Mouse (Mus musculus) ES-E14 (cell line): ENCODE data around the gene Slc25a42. TPM values are rescaled to one million over a fixed set of nuclear protein-coding genes. Genes with fewer than 3 reads are reported as not detected.

ENCODE experiments used
- DNase-seq: peaks from one replicate; pipeline ENCODE4 v3.0.0-alpha.2; 2013; ENCODE audit warnings: low read depth, low spot score
- H3K27ac ChIP-seq: 2 replicates; pipeline ENCODE4 v1.5.1; 2012; ENCODE audit warnings: low read depth, mild to moderate bottlenecking, low read length, moderate library complexity, mixed read lengths; ENCODE audit not compliant: poor library complexity, insufficient read depth, severe bottlenecking
- H3K36me3 ChIP-seq: 2 replicates; pipeline ENCODE4 v1.6.1; 2012; ENCODE audit warnings: mild to moderate bottlenecking, low read length, moderate library complexity, mixed read lengths; ENCODE audit not compliant: control insufficient read depth, poor library complexity, insufficient read depth, severe bottlenecking
- H3K4me1 ChIP-seq, 2 experiments: fragments of 150-350 bp in 1 of 2; sonication (generic) in 1 of 2; 2 replicates each; pipeline ENCODE4 v1.6.1; 2012; ENCODE audit warnings: low read length in 2 of 2, mild to moderate bottlenecking in 1 of 2, mixed read lengths in 1 of 2; ENCODE audit not compliant: control insufficient read depth in 2 of 2, insufficient read depth in 2 of 2, poor library complexity in 1 of 2
- H3K4me3 ChIP-seq, 2 experiments: fragments of 150-350 bp in 1 of 2; sonication (generic) in 1 of 2; 2 replicates each; pipeline ENCODE4 v1.5.1; 2012; ENCODE audit warnings: low read length in 2 of 2, low read depth in 1 of 2, mild to moderate bottlenecking in 1 of 2, mixed read lengths in 1 of 2; ENCODE audit not compliant: insufficient read depth in 1 of 2, poor library complexity in 1 of 2, severe bottlenecking in 1 of 2
- H3K9ac ChIP-seq: 2 replicates; pipeline ENCODE4 v1.6.1; 2012; ENCODE audit warnings: low read depth, mild to moderate bottlenecking, low read length, mixed read lengths; ENCODE audit not compliant: poor library complexity, insufficient read depth, severe bottlenecking
- H3K9me3 ChIP-seq: fragments of 150-350 bp; sonication (generic); 2 replicates; pipeline ENCODE4 v1.6.1; 2012; ENCODE audit warnings: low read depth, mild to moderate bottlenecking, low read length; ENCODE audit not compliant: control insufficient read depth, insufficient read depth
- CHD2 ChIP-seq: IDR thresholded peaks from 2 replicates; pipeline ENCODE4 v1.6.1; 2014; ENCODE audit warnings: mild to moderate bottlenecking, low read depth, low read length, inconsistent platforms
- HCFC1 ChIP-seq: IDR thresholded peaks from 2 replicates; pipeline ENCODE4 v1.6.1; 2012; ENCODE audit warnings: low read length, inconsistent platforms, borderline replicate concordance; ENCODE audit not compliant: insufficient read depth
- MAFK ChIP-seq: IDR thresholded peaks from 2 replicates; pipeline ENCODE4 v1.6.1; 2014; ENCODE audit warnings: mild to moderate bottlenecking, low read depth, low read length, inconsistent platforms; ENCODE audit not compliant: insufficient read depth
- ZC3H11A ChIP-seq: IDR thresholded peaks from 2 replicates; pipeline ENCODE4 v1.6.1; 2012; ENCODE audit warnings: low read depth, mild to moderate bottlenecking, inconsistent platforms, low read length, borderline replicate concordance
- ZNF384 ChIP-seq: IDR thresholded peaks from 2 replicates; pipeline ENCODE4 v1.6.1; 2012; ENCODE audit warnings: low read depth, low read length, inconsistent platforms
- in situ Hi-C, 2 experiments: fragments of 600-800 bp; cut with MboI; formaldehyde crosslinking; loops; one replicate each; pipeline ENCODE4 v1.15.1; 2025; ENCODE audit warnings: low sequenced_read_pairs in 2 of 2, inconsistent platforms in 1 of 2; ENCODE audit not compliant: unreplicated experiment in 2 of 2
- total RNA-seq: library from RNA; depleted of rRNA; stranded (reverse); fragments of 300-350 nt; gene quantifications from 2 replicates; pipeline ENCODE4 v1.2.3, GENCODE M21; 2012

The Slc25a42 gene
- total RNA-seq, 1 experiment, result 5.8 TPM

DNA sequence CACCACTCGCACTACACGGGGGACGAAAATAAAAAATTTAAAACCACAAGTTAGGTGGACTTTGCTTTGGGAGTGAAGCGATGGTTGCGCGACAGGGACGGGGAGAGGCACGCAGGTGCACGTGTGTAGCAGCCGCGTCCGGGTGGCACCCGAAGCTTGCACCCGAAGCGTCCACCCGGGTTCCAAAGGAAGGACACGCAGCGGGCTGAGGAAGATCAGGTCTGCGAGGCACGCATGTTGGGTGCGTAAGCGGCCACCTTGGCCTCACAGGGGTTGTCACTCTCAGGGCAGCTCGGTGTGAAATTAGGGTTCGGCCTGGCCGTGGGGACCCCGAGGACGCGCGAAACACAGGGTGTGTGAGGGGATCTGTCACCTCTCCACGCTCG, 386 bp downstream of the Slc25a42 start:
- Histone ChIP-seq H3K9me3 (no peaks in the 10 kb centered on the region), H3K36me3 (no peaks in the 10 kb centered on the region), H3K9ac (peak overlapping the region; percentile 74), H3K4me1 (peaks cover 9 to 12% of the 10 kb centered on the region in 2 experiments; a peak in 3 of 4 replicates), H3K4me3 (peak overlapping the region; percentile 78 to 82), H3K27ac (no peak overlapping the region)
- no peak for DNase-seq
- in situ Hi-C loops, result no loop called here
- TF ChIP-seq ZC3H11A, result no peak
- no peak for TF ChIP-seq HCFC1
- TF ChIP-seq MAFK, result no peak
- no peak for TF ChIP-seq ZNF384
- TF ChIP-seq CHD2, result no peak

DNA sequence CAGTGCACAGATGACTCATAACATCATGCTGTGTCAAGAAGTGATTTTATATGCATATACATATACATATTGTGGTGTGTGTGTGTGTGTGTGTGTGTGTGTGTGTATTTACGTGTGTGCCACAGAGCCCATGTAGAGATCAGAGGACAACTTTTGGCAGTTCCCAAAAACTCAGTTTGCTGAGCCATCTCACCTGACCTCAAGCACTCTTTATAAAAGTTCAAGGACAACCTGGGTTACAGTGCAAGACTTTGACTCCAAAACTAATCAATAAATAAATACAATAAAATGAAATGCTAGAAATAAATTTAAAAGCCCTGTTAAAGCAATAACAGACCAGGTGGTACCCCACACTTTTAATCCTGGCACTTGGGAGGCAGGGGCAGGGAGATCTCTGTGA, 830 bp downstream of the Slc25a42 start:
- Histone ChIP-seq H3K36me3 (no peaks in the 10 kb centered on the region), H3K4me1 (peaks cover 9 to 12% of the 10 kb centered on the region in 2 experiments; a peak in 3 of 4 replicates), H3K4me3 (peak overlapping the region; percentile 78 to 82), H3K9me3 (no peaks in the 10 kb centered on the region), H3K27ac (no peak overlapping the region), H3K9ac (peak overlapping the region; percentile 74; the same call in 1 of the 2 replicates)
- in situ Hi-C loops, result no loop called here
- TF ChIP-seq MAFK (no peak), ZNF384 (no peak), HCFC1 (no peak), CHD2 (no peak), ZC3H11A (no peak)
- DNase-seq, result no peak

GRCm38 (mm10) chr8:70210538-70210937, 1.6 kb downstream of the Slc25a42 start:
- Histone ChIP-seq H3K36me3 (no peaks in the 10 kb centered on the region), H3K9ac (peak overlapping the region; percentile 1; the same call in 1 of the 2 replicates), H3K27ac (no peak overlapping the region), H3K9me3 (no peaks in the 10 kb centered on the region), H3K4me1 (peaks cover 9 to 12% of the 10 kb centered on the region in 2 experiments; a peak in 3 of 4 replicates), H3K4me3 (no peak overlapping the region)
- in situ Hi-C loops, result no loop called here
- no peak for DNase-seq
- 0 out of 2 replicates have a peak, but pooled peaks have one; percentile 2 for TF ChIP-seq ZC3H11A
- no peak for TF ChIP-seq CHD2

GRCm38 (mm10) chr8:70208130-70208529, 4.0 kb downstream of the Slc25a42 start:
- in situ Hi-C loops, result no loop called here
- no peak for DNase-seq
- Histone ChIP-seq H3K4me3 (no peak overlapping the region), H3K4me1 (peaks cover 4 to 14% of the 10 kb centered on the region in 2 experiments; a peak in 3 of 4 replicates), H3K27ac (no peak overlapping the region), H3K36me3 (no peaks in the 10 kb centered on the region), H3K9ac (no peak overlapping the region), H3K9me3 (no peaks in the 10 kb centered on the region)
- no peak for TF ChIP-seq HCFC1
- no peak for TF ChIP-seq CHD2
- TF ChIP-seq ZC3H11A, result no peak
- no peak for TF ChIP-seq ZNF384

DNA sequence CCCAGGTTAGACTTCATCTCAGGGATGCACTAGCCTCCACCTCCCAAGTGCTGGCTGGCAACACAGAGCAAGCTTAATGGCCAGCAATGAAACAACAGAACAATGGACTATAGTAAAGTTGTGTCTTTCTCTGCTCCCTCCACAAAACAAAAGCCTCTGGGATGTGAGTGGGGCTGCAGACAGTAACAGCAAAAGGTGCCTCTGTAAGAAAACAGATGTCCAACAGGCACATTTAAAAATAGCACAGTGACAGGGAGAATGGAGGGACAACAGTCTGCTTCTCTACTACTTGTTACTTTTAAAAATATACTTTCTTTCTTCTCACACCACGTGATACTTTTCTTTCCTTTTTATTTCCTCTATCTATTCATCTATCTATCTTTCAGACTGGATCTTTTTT, 7.3 kb downstream of the Slc25a42 start:
- H3K27ac ChIP-seq, result no peak overlapping the region
- H3K4me3 ChIP-seq, result no peak overlapping the region
- in situ Hi-C loops, result no loop called here
- TF ChIP-seq ZNF384, result no peak
- no peak overlapping the region for H3K9ac ChIP-seq
- H3K36me3 ChIP-seq, result no peaks in the 10 kb centered on the region
- peaks cover 0 to 3% of the 10 kb centered on the region in 2 experiments; a peak in 1 of 4 replicates for H3K4me1 ChIP-seq
- DNase-seq, result no peak
- H3K9me3 ChIP-seq, result no peaks in the 10 kb centered on the region
